Mouse (Mus musculus) stomach, postnatal 0 days (tissue): ENCODE results near the gene Dnah11.

ENCODE experiments used
- CTCF ChIP-seq: IDR thresholded peaks from 2 replicates; pipeline ENCODE4 v1.5.1; 2016; ENCODE audit warnings: antibody characterized with exemption, low read depth, mild to moderate bottlenecking, moderate library complexity
- EP300 ChIP-seq: optimal IDR thresholded peaks from 2 replicates; pipeline ENCODE3; 2016; ENCODE audit warnings: antibody characterized with exemption

DNA sequence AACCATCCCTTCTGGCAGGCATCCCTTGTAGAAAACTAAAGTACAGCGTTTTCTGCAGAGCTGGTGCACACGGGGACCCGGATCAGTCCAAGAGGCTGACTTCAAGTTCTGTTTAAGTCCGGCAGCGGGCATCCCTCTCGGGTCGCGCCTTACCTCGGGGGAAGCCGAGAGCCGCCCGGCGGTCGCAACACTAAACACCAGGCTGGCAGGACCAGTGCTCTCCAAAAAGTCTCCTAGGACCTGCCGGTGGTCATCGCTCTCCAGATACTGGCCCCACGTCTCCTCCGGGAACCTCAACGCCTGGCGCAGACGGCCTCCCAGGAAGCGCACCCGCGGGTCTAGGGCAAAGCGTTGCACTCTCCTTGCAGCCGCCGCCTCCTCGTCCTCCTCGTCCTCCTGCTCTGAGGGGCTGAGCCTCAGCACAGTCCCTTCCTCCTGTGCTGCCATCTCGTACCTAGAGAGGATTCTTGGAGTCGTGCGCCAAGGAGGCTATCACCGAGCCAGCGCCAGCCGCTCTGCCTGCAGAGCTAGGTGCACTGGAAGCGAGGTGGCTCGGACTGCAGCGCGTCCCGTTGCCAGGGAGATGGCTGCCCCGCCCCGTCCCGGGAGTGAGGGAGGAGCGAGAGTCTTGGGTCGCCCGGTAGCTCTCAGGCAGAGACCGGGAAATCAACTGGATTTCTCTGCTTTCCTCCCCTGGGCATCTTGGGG lies at the start of gene Dnah11:
- TF ChIP-seq CTCF (peak; percentile 15; the same call in 1 of the 2 replicates), EP300 (no peak)
